Mouse (Mus musculus): ENCODE results near the gene Ggt5.

Ggt5 gene

GRCm38 (mm10) chr10:75651381-75652068, 62.4 kb downstream of the Ggt5 start:
- no peak for DNase-seq (ENCODE audit: low spot score)

- no peak for DNase-seq (ENCODE audit: low spot score)
These were observed 64.9 kb downstream of the Ggt5 start for GRCm38 (mm10) chr10:75654053-75654452.

DNA sequence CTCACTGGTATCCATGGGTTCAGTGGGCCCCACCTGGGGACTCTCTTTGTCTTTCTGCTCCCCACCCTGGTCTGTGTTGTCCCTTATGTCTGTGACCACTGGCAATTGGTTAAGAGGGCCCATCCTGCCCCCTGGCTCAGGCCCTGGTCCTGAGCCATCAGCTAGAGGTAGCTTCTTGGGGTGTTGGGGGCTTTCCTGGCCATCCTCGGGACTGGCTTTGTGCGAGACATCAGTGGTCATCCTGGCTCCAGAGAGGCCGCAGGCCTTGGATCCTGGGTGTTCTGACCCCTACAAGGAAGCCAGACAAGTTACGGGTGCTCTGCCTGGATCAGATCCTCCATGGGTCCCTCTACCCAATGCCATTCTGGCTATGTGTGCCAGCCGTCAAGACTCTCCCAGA, 68.0 kb downstream of the Ggt5 start:
- no peak for DNase-seq (ENCODE audit: low spot score)

GRCm38 (mm10) chr10:75657772-75658171, 68.6 kb downstream of the Ggt5 start:
- DNase-seq (ENCODE audit: low spot score) = no peak

DNA sequence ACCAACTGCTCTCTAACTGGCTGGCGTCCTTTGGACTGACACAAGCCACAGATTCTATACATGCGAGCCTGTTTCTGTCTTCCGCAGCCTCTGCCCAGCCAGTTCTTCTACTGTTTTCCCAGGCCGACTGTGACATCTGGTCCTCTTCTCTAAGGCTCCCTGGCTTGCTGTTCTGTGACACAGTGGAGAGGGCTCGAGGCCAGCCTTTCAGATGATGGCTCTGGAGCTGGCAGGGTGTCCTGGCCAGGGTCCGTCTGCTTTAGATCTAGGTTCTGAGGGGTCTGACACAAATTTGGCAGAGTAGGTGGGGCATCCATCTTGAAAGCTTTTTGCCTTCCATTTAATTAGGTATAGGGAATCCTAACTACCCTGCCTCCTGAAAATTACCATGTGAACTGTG, 72.2 kb downstream of the Ggt5 start:
- DNase-seq (ENCODE audit: low spot score) = no peak

GRCm38 (mm10) chr10:75661876-75662275, 72.7 kb downstream of the Ggt5 start:
- DNase-seq (ENCODE audit: low spot score) = no peak

- no peak for DNase-seq (ENCODE audit: low spot score)
These were observed 73.4 kb downstream of the Ggt5 start for GRCm38 (mm10) chr10:75662575-75662974.

- DNase-seq (ENCODE audit: low spot score) = no peak
These were observed 75.6 kb downstream of the Ggt5 start for GRCm38 (mm10) chr10:75664673-75665270.

- DNase-seq (ENCODE audit: low spot score) = peak; percentile 32
These were observed 77.4 kb downstream of the Ggt5 start for GRCm38 (mm10) chr10:75666451-75667030.
